Mouse (Mus musculus): ENCODE data around the gene Pex3. TPM values are rescaled to one million over a fixed set of nuclear protein-coding genes. Genes with fewer than 3 reads are reported as not detected.

Gene Pex3
- total and polyA plus RNA-seq, 2 experiments from 2014 or later, result 33.8 to 41.7 TPM

GRCm38 (mm10) chr10:13587914-13588313 is 35.0 kb upstream of the Pex3 start:
- Histone ChIP-seq H3K4me3 (ENCODE audit: low read depth, low read length) (no peak overlapping the region), H3K4me2 (ENCODE audit: low read depth) (no peak overlapping the region), H3K36me3 (ENCODE audit: insufficient read depth) (no peaks in the 10 kb centered on the region), H3K27me3 (ENCODE audit: insufficient read depth, low read length) (no peaks in the 10 kb centered on the region), H3K4me1 (ENCODE audit: insufficient read depth) (no peaks in the 10 kb centered on the region), H3K9me3 (ENCODE audit: low read length) (no peaks in the 10 kb centered on the region), H3K9ac (no peak overlapping the region), H3K27ac (ENCODE audit: low read depth, low read length) (no peak overlapping the region)
- ATAC-seq (peak; percentile 38), DNase-seq (no peak)
- TF ChIP-seq CTCF (IDR thresholded peaks at IDR 0.05; ENCODE audit: low read depth), result no peak
- 73% methylated on average over 2 of the region's 2 CpGs for WGBS

GRCm38 (mm10) chr10:13577123-13577522 is 24.2 kb upstream of the Pex3 start:
- no peaks in the 10 kb centered on the region for H3K27me3 ChIP-seq (ENCODE audit: insufficient read depth, low read length)
- no peak overlapping the region for H3K4me2 ChIP-seq (ENCODE audit: low read depth)
- ATAC-seq, result no peak
- no peak overlapping the region for H3K27ac ChIP-seq (ENCODE audit: low read depth, low read length)
- no peak overlapping the region for H3K9ac ChIP-seq
- H3K36me3 ChIP-seq (ENCODE audit: insufficient read depth), result no peaks in the 10 kb centered on the region
- no peaks in the 10 kb centered on the region for H3K4me1 ChIP-seq (ENCODE audit: insufficient read depth)
- DNase-seq, result no peak
- WGBS, result 80% methylated on average over 7 of the region's 7 CpGs
- H3K4me3 ChIP-seq (ENCODE audit: low read depth, low read length), result no peak overlapping the region
- TF ChIP-seq CTCF (IDR thresholded peaks at IDR 0.05; ENCODE audit: low read depth), result no peak
- no peaks in the 10 kb centered on the region for H3K9me3 ChIP-seq (ENCODE audit: low read length)

- H3K4me2 ChIP-seq (ENCODE audit: low read depth), result no peak overlapping the region
- WGBS, result 92% methylated on average over 6 of the region's 6 CpGs
- H3K27me3 ChIP-seq (ENCODE audit: insufficient read depth, low read length), result no peaks in the 10 kb centered on the region
- H3K4me3 ChIP-seq (ENCODE audit: low read depth, low read length), result no peak overlapping the region
- ATAC-seq (no peak), DNase-seq (no peak)
- no peak overlapping the region for H3K27ac ChIP-seq (ENCODE audit: low read depth, low read length)
- no peaks in the 10 kb centered on the region for H3K9me3 ChIP-seq (ENCODE audit: low read length)
- H3K9ac ChIP-seq, result no peak overlapping the region
- H3K36me3 ChIP-seq (ENCODE audit: insufficient read depth), result no peaks in the 10 kb centered on the region
- no peak for TF ChIP-seq CTCF (IDR thresholded peaks at IDR 0.05; ENCODE audit: low read depth)
- H3K4me1 ChIP-seq (ENCODE audit: insufficient read depth), result no peaks in the 10 kb centered on the region
Measured at GRCm38 (mm10) chr10:13572410-13572809, 19.5 kb upstream of the Pex3 start.

- DNase-seq, result no peak
- TF ChIP-seq CTCF (IDR thresholded peaks at IDR 0.05; ENCODE audit: low read depth), result no peak
- Histone ChIP-seq H3K4me3 (ENCODE audit: low read depth, low read length) (no peak overlapping the region), H3K36me3 (ENCODE audit: insufficient read depth) (no peaks in the 10 kb centered on the region), H3K4me2 (ENCODE audit: low read depth) (no peak overlapping the region), H3K9me3 (ENCODE audit: low read length) (no peaks in the 10 kb centered on the region), H3K27me3 (ENCODE audit: insufficient read depth, low read length) (no peaks in the 10 kb centered on the region), H3K27ac (ENCODE audit: low read depth, low read length) (no peak overlapping the region), H3K9ac (no peak overlapping the region), H3K4me1 (ENCODE audit: insufficient read depth) (no peaks in the 10 kb centered on the region)
- 53% methylated on average over 10 of the region's 10 CpGs for WGBS
- no peak for ATAC-seq
Measured at GRCm38 (mm10) chr10:13572003-13572402, 19.1 kb upstream of the Pex3 start.

GRCm38 (mm10) chr10:13570697-13571538 is 18.0 kb upstream of the Pex3 start:
- ATAC-seq (no peak), DNase-seq (no peak)
- 74% methylated on average over 9 of the region's 9 CpGs for WGBS

GRCm38 (mm10) chr10:13569818-13570217 is 16.9 kb upstream of the Pex3 start:
- H3K36me3 ChIP-seq (ENCODE audit: insufficient read depth), result no peaks in the 10 kb centered on the region
- H3K9me3 ChIP-seq (ENCODE audit: low read length), result no peaks in the 10 kb centered on the region
- ATAC-seq (peak; percentile 25), DNase-seq (peak; percentile 42)
- no peaks in the 10 kb centered on the region for H3K27me3 ChIP-seq (ENCODE audit: insufficient read depth, low read length)
- H3K4me2 ChIP-seq (ENCODE audit: low read depth), result no peak overlapping the region
- H3K27ac ChIP-seq (ENCODE audit: low read depth, low read length), result no peak overlapping the region
- no peak overlapping the region for H3K4me3 ChIP-seq (ENCODE audit: low read depth, low read length)
- no peak for TF ChIP-seq CTCF (IDR thresholded peaks at IDR 0.05; ENCODE audit: low read depth)
- H3K4me1 ChIP-seq (ENCODE audit: insufficient read depth), result no peaks in the 10 kb centered on the region
- H3K9ac ChIP-seq, result no peak overlapping the region
- WGBS, result 6% methylated on average over 7 of the region's 7 CpGs

More at GRCm38 (mm10) chr10:13570697-13571538, 18.0 kb upstream of the Pex3 start:
- no peaks in the 10 kb centered on the region for H3K27me3 ChIP-seq (ENCODE audit: insufficient read depth, low read length)
- H3K9ac ChIP-seq, result no peak overlapping the region
- no peaks in the 10 kb centered on the region for H3K9me3 ChIP-seq (ENCODE audit: low read length)
- no peaks in the 10 kb centered on the region for H3K4me1 ChIP-seq (ENCODE audit: insufficient read depth)
- H3K4me2 ChIP-seq (ENCODE audit: low read depth), result no peak overlapping the region
- no peak overlapping the region for H3K4me3 ChIP-seq (ENCODE audit: low read depth, low read length)
- no peaks in the 10 kb centered on the region for H3K36me3 ChIP-seq (ENCODE audit: insufficient read depth)
- H3K27ac ChIP-seq (ENCODE audit: low read depth, low read length), result no peak overlapping the region
- no peak for TF ChIP-seq CTCF (IDR thresholded peaks at IDR 0.05; ENCODE audit: low read depth)

- H3K4me1 ChIP-seq (ENCODE audit: insufficient read depth), result no peaks in the 10 kb centered on the region
- no peaks in the 10 kb centered on the region for H3K9me3 ChIP-seq (ENCODE audit: low read length)
- no peaks in the 10 kb centered on the region for H3K27me3 ChIP-seq (ENCODE audit: insufficient read depth, low read length)
- H3K4me2 ChIP-seq (ENCODE audit: low read depth), result no peak overlapping the region
- H3K9ac ChIP-seq, result no peak overlapping the region
- H3K36me3 ChIP-seq (ENCODE audit: insufficient read depth), result peaks cover 7% of the 10 kb centered on the region; the same call in 1 of the 2 replicates
- TF ChIP-seq CTCF (IDR thresholded peaks at IDR 0.05; ENCODE audit: low read depth), result no peak
- ATAC-seq (no peak), DNase-seq (no peak)
- 68% methylated on average over 13 of the region's 13 CpGs for WGBS
- no peak overlapping the region for H3K27ac ChIP-seq (ENCODE audit: low read depth, low read length)
- no peak overlapping the region for H3K4me3 ChIP-seq (ENCODE audit: low read depth, low read length)
Measured at GRCm38 (mm10) chr10:13566393-13566792, 13.5 kb upstream of the Pex3 start.
